Mouse (Mus musculus) neutrophil, adult 5-6 weeks (primary cell): ENCODE data around the gene Intu. TPM values are rescaled to one million over a fixed set of nuclear protein-coding genes. Genes with fewer than 3 reads are reported as not detected.

Experiments used
- ATAC-seq: fragments of 151-379, 151-347 bp; 2 replicates; pipeline ENCODE4 v1.8.0; 2017; ENCODE audit warnings: mild to moderate bottlenecking, moderate TSS enrichment; ENCODE audit not compliant: insufficient number of reproducible peaks, poor library complexity, low FRiP score, severe bottlenecking; ENCODE audit errors: extremely low read depth
- total RNA-seq: library from RNA; stranded (forward); fragments of 200-1000 nt; gene quantifications from 2 replicates; pipeline ENCODE4 v1.2.3, GENCODE M21; 2017

Gene Intu
- total RNA-seq, 1 experiment from 2014 or later, result 1.7 TPM

DNA sequence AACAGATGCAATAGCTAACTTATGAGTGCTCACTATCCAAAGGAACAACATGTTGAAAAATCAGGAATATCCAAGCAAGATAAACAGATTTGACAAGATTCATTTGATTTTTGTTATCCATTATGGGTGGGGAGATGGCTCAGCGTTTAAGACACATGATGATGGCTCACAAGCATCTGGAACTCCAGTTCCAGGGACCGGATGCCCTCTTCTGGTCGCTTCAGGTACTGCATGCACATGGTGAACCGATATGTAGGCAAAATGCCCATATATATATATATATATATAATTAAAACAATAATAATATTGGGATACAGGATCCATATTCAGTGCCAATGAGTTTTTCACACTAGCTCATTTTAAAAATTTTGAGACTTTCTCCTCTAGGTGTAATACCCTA lies 5.7 kb upstream of the Intu start:
- ATAC-seq, result peak; percentile 73

GRCm38 (mm10) chr3:40526095-40526494 lies 5.0 kb upstream of the Intu start:
- ATAC-seq, result no peak

GRCm38 (mm10) chr3:40527218-40527617 lies 3.9 kb upstream of the Intu start:
- ATAC-seq, result no peak

DNA sequence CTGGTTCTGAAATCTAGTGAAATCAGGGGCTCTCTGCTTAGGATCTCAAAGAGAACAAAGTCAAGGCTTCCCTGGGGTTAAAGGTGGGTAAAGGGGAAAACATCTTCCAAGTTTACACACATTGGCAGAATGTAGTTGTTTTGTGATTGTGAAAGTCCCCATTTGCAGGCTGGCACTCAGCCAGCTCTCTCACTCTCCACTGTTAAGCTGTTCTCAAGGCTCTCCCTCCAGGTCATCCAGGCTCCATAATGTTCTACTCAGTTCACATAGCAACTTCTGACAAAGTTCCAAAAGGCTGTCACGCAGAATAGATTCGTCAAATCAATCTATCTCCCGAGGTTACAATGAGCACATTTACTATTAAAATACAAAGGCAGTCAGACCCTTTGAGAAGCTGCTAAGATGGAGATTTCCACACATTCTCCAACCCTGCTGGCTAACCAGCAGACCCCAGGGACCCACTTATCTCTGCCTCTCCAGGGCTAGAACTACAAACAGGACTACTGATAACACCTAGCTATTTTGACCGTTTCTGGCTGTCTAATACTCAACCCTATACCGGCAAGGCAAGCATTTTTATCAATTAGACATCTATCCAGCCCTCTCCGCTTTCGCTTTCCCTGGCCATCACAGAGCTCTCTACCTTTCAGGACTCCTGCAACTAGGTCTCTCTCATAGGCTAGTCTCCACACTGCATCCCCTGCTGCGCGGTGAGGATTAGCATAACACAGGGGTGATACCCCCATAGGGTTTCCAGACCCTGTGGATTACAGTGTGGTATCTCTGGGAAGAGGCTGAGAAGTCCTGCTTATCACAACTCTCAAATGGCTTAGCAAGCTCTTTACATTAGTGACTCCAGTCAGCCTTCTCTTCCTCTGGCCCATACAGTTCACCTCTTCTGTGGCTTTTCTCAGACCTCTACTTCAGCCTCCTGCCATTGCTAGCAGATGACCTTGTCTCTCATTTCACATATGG lies 2.8 kb upstream of the Intu start:
- ATAC-seq, result no peak

DNA sequence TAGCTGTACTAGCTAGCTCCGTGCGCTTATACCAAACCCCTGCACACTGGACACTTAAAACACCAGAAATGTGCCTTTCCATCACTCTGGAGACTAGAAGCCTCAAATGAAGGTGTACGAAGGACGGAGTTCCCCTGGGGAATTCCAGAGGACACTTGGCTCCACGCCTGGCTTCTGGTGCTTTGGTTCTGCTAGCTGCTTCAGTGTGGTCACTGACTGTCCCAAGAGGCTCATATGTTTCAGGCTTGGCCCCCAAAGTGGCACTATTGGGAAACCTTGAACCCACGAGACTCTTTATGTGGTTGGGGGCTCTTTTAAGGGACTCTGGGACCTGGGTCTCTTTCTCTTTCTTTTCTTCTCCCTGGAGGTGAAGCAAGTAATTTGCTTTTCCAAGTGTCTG lies 2.1 kb upstream of the Intu start:
- ATAC-seq, result no peak

DNA sequence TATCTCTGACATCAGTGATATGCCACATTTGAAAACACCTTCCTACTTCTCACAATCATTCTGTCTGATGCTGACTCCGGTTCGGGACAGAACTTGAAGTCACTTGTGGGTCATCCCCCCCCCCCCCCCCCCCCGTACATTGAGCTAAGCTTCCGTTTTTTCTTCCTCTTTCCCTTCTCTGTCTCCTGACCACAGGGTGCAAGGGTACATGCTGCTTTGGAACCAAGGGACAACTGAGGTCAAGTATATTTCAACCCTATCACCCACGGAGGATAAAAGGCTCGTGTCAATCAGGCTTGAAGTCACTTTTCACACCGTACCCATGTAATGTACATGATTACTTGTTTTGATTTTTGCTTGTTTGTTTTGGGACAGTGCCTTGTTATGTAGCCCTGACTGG lies 241 bp upstream of the Intu start:
- ATAC-seq, result peak; percentile 68

GRCm38 (mm10) chr3:40532256-40532655 lies 1.2 kb downstream of the Intu start:
- no peak for ATAC-seq

GRCm38 (mm10) chr3:40534141-40534540 lies 3.1 kb downstream of the Intu start:
- ATAC-seq, result no peak

- peak; percentile 91 for ATAC-seq
Observed at GRCm38 (mm10) chr3:40540567-40541554, 9.8 kb downstream of the Intu start.

- no peak for ATAC-seq
Observed at GRCm38 (mm10) chr3:40546621-40547020, 15.5 kb downstream of the Intu start.

- ATAC-seq, result 0 out of 2 replicates have a peak, but pooled peaks have one; percentile 9
Observed at GRCm38 (mm10) chr3:40652941-40653352, 121.9 kb downstream of the Intu start.

DNA sequence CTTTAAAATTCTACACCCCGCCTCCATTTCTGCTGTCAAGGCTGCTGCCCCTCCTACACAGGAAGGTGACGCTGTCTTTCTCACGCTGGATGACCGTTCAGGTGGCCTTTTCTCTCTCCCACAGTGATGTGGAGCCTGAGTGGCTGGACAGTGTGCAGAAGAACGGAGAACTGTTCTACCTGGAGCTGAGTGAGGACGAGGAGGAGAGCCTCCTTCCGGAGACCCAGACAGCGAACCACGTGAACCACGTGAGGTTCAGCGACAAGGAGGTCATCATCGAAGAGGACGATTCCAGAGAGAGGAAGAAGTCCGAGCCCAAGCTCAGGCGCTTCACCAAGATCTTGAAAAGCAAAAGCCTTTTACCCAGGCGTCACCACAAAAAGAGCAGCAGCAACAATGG lies 122.5 kb downstream of the Intu start:
- no peak for ATAC-seq

- ATAC-seq, result no peak
Observed at GRCm38 (mm10) chr3:40654028-40654427, 122.9 kb downstream of the Intu start.

DNA sequence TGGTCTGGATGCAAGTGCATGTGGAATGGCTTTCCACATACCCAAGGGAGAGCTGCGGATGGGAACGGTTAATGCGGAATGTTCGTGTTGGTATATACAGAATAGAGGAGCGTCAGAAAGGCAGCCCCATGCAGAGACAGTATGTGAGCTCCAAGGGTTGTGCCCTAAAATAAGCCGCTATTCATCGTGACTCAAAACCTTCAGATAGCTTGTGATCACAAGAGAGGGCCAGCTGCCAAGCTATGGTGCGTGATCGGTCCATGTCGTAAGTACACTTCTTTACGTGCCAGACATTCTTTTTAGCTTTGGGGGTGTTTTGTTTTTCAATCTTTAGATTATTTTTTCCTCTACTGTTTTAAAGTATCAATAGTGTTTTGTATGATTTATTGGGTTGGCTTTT lies 124.5 kb downstream of the Intu start:
- no peak for ATAC-seq

GRCm38 (mm10) chr3:40656339-40656738 lies 125.3 kb downstream of the Intu start:
- ATAC-seq, result no peak

DNA sequence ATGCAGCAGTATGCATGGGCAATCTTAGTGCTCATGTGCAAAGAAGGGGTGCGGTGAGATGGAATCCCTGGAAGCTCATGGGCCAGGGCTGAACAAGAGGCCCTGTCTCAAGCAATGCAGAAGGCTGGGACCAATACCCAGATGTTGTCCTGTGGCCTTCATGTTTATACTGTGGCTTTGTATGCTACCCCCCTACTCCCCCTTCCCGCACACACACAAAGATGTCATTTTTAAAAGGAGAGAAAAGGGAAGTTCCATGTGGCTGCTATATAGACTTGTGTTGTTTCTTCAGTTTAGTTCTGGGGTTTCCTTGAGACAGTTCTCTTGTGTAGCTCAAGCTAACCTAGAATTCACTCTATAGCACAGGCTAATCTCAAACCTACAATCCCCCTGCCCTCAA lies 129.1 kb downstream of the Intu start:
- ATAC-seq, result no peak

GRCm38 (mm10) chr3:40666109-40666508 lies 135.0 kb downstream of the Intu start:
- ATAC-seq, result no peak

- no peak for ATAC-seq
Observed at GRCm38 (mm10) chr3:40666861-40667719, 136.0 kb downstream of the Intu start.

GRCm38 (mm10) chr3:40668889-40669288 lies 137.8 kb downstream of the Intu start:
- ATAC-seq, result no peak
